Mouse (Mus musculus): ENCODE measurements around the gene Lmbr1l.

DNA sequence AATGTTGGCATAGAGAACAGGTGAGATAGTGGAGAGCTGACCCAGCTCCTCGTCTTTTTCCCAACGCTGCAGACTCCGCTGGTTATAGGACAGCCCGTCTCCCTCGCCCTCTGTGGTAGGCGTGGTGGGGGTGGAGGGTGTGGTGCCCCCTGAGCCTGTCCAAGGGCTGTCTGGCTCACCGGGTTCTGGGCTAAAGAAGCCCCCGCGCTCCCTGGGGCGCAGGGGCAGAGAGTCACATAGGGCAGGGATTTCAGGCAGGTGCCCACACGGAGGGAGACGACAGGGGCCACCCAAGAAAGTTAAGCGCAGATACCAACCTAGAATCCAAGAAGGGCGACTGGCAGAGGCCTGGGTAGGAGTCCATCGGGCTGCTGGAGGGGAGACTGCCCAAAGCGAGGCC lies 63.8 kb downstream of the Lmbr1l start:
- TF ChIP-seq CTCF (IDR thresholded peaks at IDR 0.05; ENCODE audit: control insufficient read depth, insufficient read depth, low read length) (no peak), POLR2A (IDR thresholded peaks at IDR 0.05; ENCODE audit: borderline replicate concordance, control insufficient read depth, low read depth, low read length) (no peak)

Measured in bone marrow, adult 2 months (tissue).